Mouse (Mus musculus) myocyte (in vitro differentiated cells): ENCODE measurements at regions not wholly inside any gene's neighbourhood (a gene's known extent, or its start where the extent isn't known, plus 50 kb on each side); places are given as distances from the start of the nearest gene placed in this dataset.

Experiments used
- CEBPB ChIP-seq: IDR thresholded peaks from 2 replicates; pipeline ENCODE4 v1.6.1; 2011; ENCODE audit warnings: mild to moderate bottlenecking, moderate library complexity; ENCODE audit not compliant: poor library complexity, insufficient read depth, severe bottlenecking
- E2F4 ChIP-seq: IDR thresholded peaks from one replicate; pipeline ENCODE4 v1.6.1; 2011; ENCODE audit warnings: mild to moderate bottlenecking, control low read depth, moderate library complexity; ENCODE audit not compliant: insufficient read depth
- MAX ChIP-seq: IDR thresholded peaks from one replicate; pipeline ENCODE4 v1.6.1; 2011; ENCODE audit warnings: low read depth, mild to moderate bottlenecking, control low read depth
- MYOD1 ChIP-seq, 3 experiments: IDR thresholded peaks; one replicate each; pipeline ENCODE4 v1.6.1; 2011; ENCODE audit warnings: control low read depth in 2 of 3, low read depth in 2 of 3, mild to moderate bottlenecking in 2 of 3, moderate library complexity in 1 of 3; ENCODE audit not compliant: insufficient read length in 2 of 3, control insufficient read depth in 1 of 3
- MYOG ChIP-seq, 3 experiments: IDR thresholded peaks; one replicate each; pipeline ENCODE4 v1.6.1; 2011; ENCODE audit warnings: control low read depth in 2 of 3, low read depth in 2 of 3, mild to moderate bottlenecking in 2 of 3; ENCODE audit not compliant: insufficient read length in 2 of 3, control insufficient read depth in 1 of 3, insufficient read depth in 1 of 3
- POLR2A ChIP-seq: IDR thresholded peaks from one replicate; pipeline ENCODE4 v1.6.1; 2011; ENCODE audit warnings: low read depth, mild to moderate bottlenecking, control low read depth, moderate library complexity; ENCODE audit not compliant: insufficient read length
- POLR2AphosphoS2 ChIP-seq: IDR thresholded peaks from one replicate; pipeline ENCODE4 v1.6.1; 2011; ENCODE audit warnings: low read depth, control low read depth; ENCODE audit not compliant: insufficient read length
- SRF ChIP-seq: IDR thresholded peaks from one replicate; pipeline ENCODE4 v1.6.1; 2011; ENCODE audit warnings: low read depth; ENCODE audit not compliant: control insufficient read depth, insufficient read length
- TCF12 ChIP-seq: IDR thresholded peaks from one replicate; pipeline ENCODE4 v1.6.1; 2011; ENCODE audit warnings: mild to moderate bottlenecking, control low read depth; ENCODE audit not compliant: poor library complexity, insufficient read depth, severe bottlenecking
- TCF3 ChIP-seq: IDR thresholded peaks from one replicate; pipeline ENCODE4 v1.6.1; 2011; ENCODE audit warnings: low read depth, control low read depth; ENCODE audit not compliant: insufficient read length
- USF1 ChIP-seq: IDR thresholded peaks from one replicate; pipeline ENCODE4 v1.6.1; 2011; ENCODE audit warnings: low read depth, mild to moderate bottlenecking, control low read depth, moderate library complexity

DNA sequence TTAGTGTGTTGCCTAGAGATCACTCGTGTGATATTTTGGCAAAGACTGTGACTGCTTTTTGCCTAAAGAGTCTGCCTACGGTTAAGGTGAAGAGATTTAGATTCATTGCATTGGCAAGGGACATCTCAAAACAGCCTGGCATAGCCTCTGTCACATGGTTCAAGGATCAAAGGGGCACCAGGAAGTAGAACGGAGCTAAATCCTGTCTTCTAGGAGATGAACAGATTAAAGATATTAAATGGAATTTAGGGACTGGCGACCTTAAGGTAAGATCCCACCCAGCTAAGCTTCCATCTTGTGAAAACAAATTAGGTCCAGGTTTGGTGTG, 87.7 kb upstream of the Slc22a12 start:
- TF ChIP-seq POLR2A (no peak), MAX (no peak), E2F4 (no peak), MYOD1 (IDR thresholded peaks at IDR 0.05; ENCODE audit: control insufficient read depth in 1 of 3, insufficient read length in 2 of 3, low read depth in 2 of 3) (no peak), TCF12 (no peak), POLR2AphosphoS2 (no peak), USF1 (no peak), CEBPB (no peak), MYOG (IDR thresholded peaks at IDR 0.05; ENCODE audit: control insufficient read depth in 1 of 3, insufficient read depth in 1 of 3, insufficient read length in 2 of 3, low read depth in 2 of 3) (no peak), SRF (no peak), TCF3 (no peak)
